Mouse (Mus musculus): Measurements from ENCODE around the gene Gm49486. TPM values are rescaled to one million over a fixed set of nuclear protein-coding genes. Genes with fewer than 3 reads are reported as not detected.
A peak's percentile ranks its signal among the peaks of the same experiment; 100 is the strongest.

Gene Gm49486
- not detected in 2 replicates for total RNA-seq (2015; ENCODE audit: low replicate concordance)
- total RNA-seq (2017; ENCODE audit: low replicate concordance) = not detected in 2 replicates

- peak; percentile 93 for ATAC-seq (replicated peaks; ENCODE audit: low FRiP score, poor library complexity, severe bottlenecking)
Observed at GRCm38 (mm10) chr15:79229058-79229821, at the start of gene Gm49486, which contains the start of gene Pick1. Gene Gm49486, plus strand, starts transcription at chr15:79229391. Gene Pick1, plus strand, starts transcription at chr15:79229173.

- ATAC-seq (replicated peaks; ENCODE audit: low FRiP score, poor library complexity, severe bottlenecking) = no peak
Observed at GRCm38 (mm10) chr15:79185213-79185612, 44.0 kb upstream of the Gm49486 start.

GRCm38 (mm10) chr15:79187819-79188218, 41.4 kb upstream of the Gm49486 start:
- no peak for ATAC-seq (replicated peaks; ENCODE audit: low FRiP score, poor library complexity, severe bottlenecking)

- ATAC-seq (replicated peaks; ENCODE audit: low FRiP score, poor library complexity, severe bottlenecking) = no peak
Observed at GRCm38 (mm10) chr15:79191426-79191825, 37.8 kb upstream of the Gm49486 start.

GRCm38 (mm10) chr15:79192450-79192849, 36.7 kb upstream of the Gm49486 start:
- ATAC-seq (replicated peaks; ENCODE audit: low FRiP score, poor library complexity, severe bottlenecking) = no peak

- ATAC-seq (replicated peaks; ENCODE audit: low FRiP score, poor library complexity, severe bottlenecking) = no peak
Observed at GRCm38 (mm10) chr15:79192885-79193845, 36.0 kb upstream of the Gm49486 start.

GRCm38 (mm10) chr15:79194048-79194447, 35.1 kb upstream of the Gm49486 start:
- no peak for ATAC-seq (replicated peaks; ENCODE audit: low FRiP score, poor library complexity, severe bottlenecking)

- no peak; the same call in 1 of the 2 replicates for ATAC-seq (replicated peaks; ENCODE audit: low FRiP score, poor library complexity, severe bottlenecking)
Observed at GRCm38 (mm10) chr15:79194946-79195345, 34.2 kb upstream of the Gm49486 start.

- no peak for ATAC-seq (replicated peaks; ENCODE audit: low FRiP score, poor library complexity, severe bottlenecking)
Observed at GRCm38 (mm10) chr15:79195492-79195891, 33.7 kb upstream of the Gm49486 start.

- ATAC-seq (replicated peaks; ENCODE audit: low FRiP score, poor library complexity, severe bottlenecking) = no peak
Observed at GRCm38 (mm10) chr15:79199390-79199976, 29.7 kb upstream of the Gm49486 start.

GRCm38 (mm10) chr15:79201491-79202150, 27.6 kb upstream of the Gm49486 start:
- no peak for ATAC-seq (replicated peaks; ENCODE audit: low FRiP score, poor library complexity, severe bottlenecking)

GRCm38 (mm10) chr15:79202575-79202974, 26.6 kb upstream of the Gm49486 start:
- no peak for ATAC-seq (replicated peaks; ENCODE audit: low FRiP score, poor library complexity, severe bottlenecking)

GRCm38 (mm10) chr15:79208211-79208610, 21.0 kb upstream of the Gm49486 start:
- ATAC-seq (replicated peaks; ENCODE audit: low FRiP score, poor library complexity, severe bottlenecking) = no peak

- no peak for ATAC-seq (replicated peaks; ENCODE audit: low FRiP score, poor library complexity, severe bottlenecking)
Observed at GRCm38 (mm10) chr15:79208758-79209439, 20.3 kb upstream of the Gm49486 start.

GRCm38 (mm10) chr15:79210357-79210756, 18.8 kb upstream of the Gm49486 start:
- ATAC-seq (replicated peaks; ENCODE audit: low FRiP score, poor library complexity, severe bottlenecking) = no peak

GRCm38 (mm10) chr15:79212750-79213446, 16.3 kb upstream of the Gm49486 start:
- no peak for ATAC-seq (replicated peaks; ENCODE audit: low FRiP score, poor library complexity, severe bottlenecking)

GRCm38 (mm10) chr15:79213591-79213990, 15.6 kb upstream of the Gm49486 start:
- no peak for ATAC-seq (replicated peaks; ENCODE audit: low FRiP score, poor library complexity, severe bottlenecking)

GRCm38 (mm10) chr15:79216191-79216590, 13.0 kb upstream of the Gm49486 start:
- no peak for ATAC-seq (replicated peaks; ENCODE audit: low FRiP score, poor library complexity, severe bottlenecking)
